Mouse (Mus musculus) cerebellum, adult 2 months (tissue): ENCODE measurements around the gene Adpgk.

Experiments
- CTCF ChIP-seq: fragments of 200-500 bp; IDR thresholded peaks from 2 replicates; pipeline ENCODE4 v1.5.1; 2011; ENCODE audit warnings: low read depth, mild to moderate bottlenecking, control low read depth, low read length, moderate library complexity, borderline replicate concordance; ENCODE audit not compliant: insufficient read depth
- POLR2A ChIP-seq: fragments of 200-500 bp; IDR thresholded peaks from 2 replicates; pipeline ENCODE4 v1.6.1; 2011; ENCODE audit warnings: low read length, control low read depth, borderline replicate concordance; ENCODE audit not compliant: insufficient read depth

- TF ChIP-seq CTCF (no peak), POLR2A (no peak)
These were observed 61.4 kb downstream of the Adpgk start for GRCm38 (mm10) chr9:59352586-59353252.
